16 mouse cellular contexts compared by ENCODE assay signal in genomic region chr7:70826074-70826473, GRCm38 (mm10).
DNase-seq lines count a peak whose midpoint lies in the region; ATAC-seq lines count a peak whose summit lies in the region.
"Had no signal": no experiment of that assay in that cellular context is flagged by ENCODE, and none has a peak within 500 bp of the region (broad histone marks: within the 10 kb centered on the region; RNA-seq: fewer than 3 reads in every experiment).

No protein-coding gene starts in this region.

- DNase-seq in heart, adult 8-10 months (ENCODE audit: low spot score), result peak; percentile 28
- no peak for DNase-seq in heart, postnatal 25 days (ENCODE audit: low spot score)
- DNase-seq in 3134 (ENCODE audit: extremely low read depth, insufficient read length, low spot score) (peak; percentile 27), 3T3-L1 (ENCODE audit: low read depth, low spot score) (peak; percentile 80)
- DNase-seq in kidney, postnatal 10 days, result peak; percentile 26
- DNase-seq in layer of hippocampus, adult 11-12 months (ENCODE audit: low spot score), result no peak
- DNase-seq: cerebellum, adult 11 months; cerebellum, postnatal 14 days; gastrocnemius, postnatal 10 days; lung, postnatal 10 days had no signal

- ATAC-seq in megakaryocyte, adult 5-6 weeks (ENCODE audit: poor library complexity, severe bottlenecking), result no peak
- ATAC-seq: CD4-positive, CD25-positive, alpha-beta regulatory T cell, adult 4 months; forebrain, embryonic 16.5 days; hindbrain, embryonic 16.5 days; intestine, embryonic 15.5 days; liver, embryonic 12.5 days had no signal

- intact Hi-C loops in heart, postnatal 25 days (cut with DNase I), result no loop called here

Comparison
In these comparisons a context has a peak if more than half of its experiments do, and no peak if none do; other contexts are left out.
1. DNase-seq: peak in heart, adult 8-10 months (single experiment), 3134 (single experiment), 3T3-L1 (single experiment) and kidney, postnatal 10 days (single experiment); none in heart, postnatal 25 days (single experiment) and layer of hippocampus, adult 11-12 months (single experiment).